Mouse (Mus musculus) bone marrow, adult 2 months (tissue): ENCODE data around the gene 1700123O20Rik. TPM values are rescaled to one million over a fixed set of nuclear protein-coding genes. Genes with fewer than 3 reads are reported as not detected.

Experiments
- H3K27ac ChIP-seq: fragments of 200-500 bp; 2 replicates; pipeline ENCODE4 v1.5.1; 2012; ENCODE audit warnings: low read depth, mild to moderate bottlenecking, control low read depth, inconsistent platforms, low read length; ENCODE audit not compliant: control insufficient read depth, poor library complexity, insufficient read depth
- H3K4me1 ChIP-seq: fragments of 200-500 bp; 2 replicates; pipeline ENCODE4 v1.6.1; 2011; ENCODE audit warnings: low read length; ENCODE audit not compliant: control insufficient read depth, insufficient read depth
- H3K4me3 ChIP-seq: fragments of 200-500 bp; replicated peaks from 2 replicates; pipeline ENCODE3; 2011; ENCODE audit warnings: mild to moderate bottlenecking, low read depth, low read length, control low read depth; ENCODE audit not compliant: control insufficient read depth
- CTCF ChIP-seq: fragments of 200-500 bp; IDR thresholded peaks from 2 replicates; pipeline ENCODE4 v1.5.1; 2011; ENCODE audit warnings: low read length, control low read depth; ENCODE audit not compliant: control insufficient read depth, insufficient read depth
- POLR2A ChIP-seq: fragments of 200-500 bp; IDR thresholded peaks from 2 replicates; pipeline ENCODE4 v1.6.1; 2011; ENCODE audit warnings: low read depth, mild to moderate bottlenecking, control low read depth, low read length, borderline replicate concordance; ENCODE audit not compliant: control insufficient read depth
- WGBS: fragments of 180-500 bp; shearing (Covaris S2); methylation state at CpG from one replicate; pipeline ENCODE4 v1.1.7; 2018; 5-methylcytosine and 5-hydroxymethylcytosine counted together
- polyA plus RNA-seq: library from polyadenylated mRNA; stranded (reverse); fragments of >200 nt; gene quantifications from 2 replicates; pipeline ENCODE4 v1.2.4, GENCODE M21; 2011; ENCODE audit warnings: low replicate concordance; ENCODE audit not compliant: missing spikeins, insufficient read depth, insufficient read length

The 1700123O20Rik gene
- polyA plus RNA-seq, 1 experiment: 35.0 TPM

DNA sequence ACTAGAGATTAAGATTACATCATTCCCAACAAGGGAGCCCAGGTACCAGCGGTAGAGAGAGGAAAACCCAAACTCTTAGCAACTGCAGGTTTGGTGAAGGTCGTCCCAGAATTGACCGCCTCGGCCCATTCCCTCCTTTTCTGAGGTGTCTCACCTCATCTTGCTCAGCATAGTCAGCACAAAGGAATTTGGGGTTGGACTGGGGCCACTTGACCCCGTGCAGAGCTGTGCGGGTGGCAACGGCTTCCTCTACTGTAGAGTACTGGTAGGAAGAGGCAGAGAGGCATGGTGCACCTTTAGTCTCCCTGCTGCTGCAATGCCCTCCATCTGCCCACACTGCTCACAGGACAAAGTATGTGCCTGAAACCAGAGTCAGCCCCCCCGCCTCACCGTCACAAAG lies 41.7 kb upstream of the 1700123O20Rik start:
- TF ChIP-seq CTCF (no peak), POLR2A (no peak)
- no peak overlapping the region for H3K4me3 ChIP-seq
- H3K4me1 ChIP-seq: peaks cover 2% of the 10 kb centered on the region; the same call in 1 of the 2 replicates
- 96% methylated on average over 9 of the region's 9 CpGs for WGBS
- H3K27ac ChIP-seq: no peak overlapping the region

DNA sequence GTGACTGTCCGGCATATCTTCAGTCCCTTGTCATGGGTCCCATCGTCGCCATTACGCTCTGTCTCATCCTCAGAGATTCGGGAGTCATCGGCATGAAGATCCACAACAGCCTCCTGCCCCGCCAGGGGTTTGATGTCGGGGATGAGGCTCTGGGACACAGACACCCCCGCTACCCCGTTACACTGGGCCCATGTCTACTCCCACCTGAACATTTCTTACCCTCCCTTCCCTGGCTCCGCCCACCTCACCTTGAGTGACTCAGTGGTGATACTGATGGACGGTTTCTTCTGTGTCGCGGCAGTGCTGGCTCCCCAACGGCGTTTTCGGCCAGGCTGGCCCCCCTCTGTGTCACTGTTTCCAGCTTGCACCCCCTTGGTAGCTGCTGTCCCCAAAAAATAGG lies 39.6 kb upstream of the 1700123O20Rik start:
- Histone ChIP-seq H3K27ac (no peak overlapping the region), H3K4me1 (no peaks in the 10 kb centered on the region), H3K4me3 (no peak overlapping the region)
- 94% methylated on average over 17 of the region's 17 CpGs for WGBS
- TF ChIP-seq POLR2A (no peak), CTCF (no peak)

DNA sequence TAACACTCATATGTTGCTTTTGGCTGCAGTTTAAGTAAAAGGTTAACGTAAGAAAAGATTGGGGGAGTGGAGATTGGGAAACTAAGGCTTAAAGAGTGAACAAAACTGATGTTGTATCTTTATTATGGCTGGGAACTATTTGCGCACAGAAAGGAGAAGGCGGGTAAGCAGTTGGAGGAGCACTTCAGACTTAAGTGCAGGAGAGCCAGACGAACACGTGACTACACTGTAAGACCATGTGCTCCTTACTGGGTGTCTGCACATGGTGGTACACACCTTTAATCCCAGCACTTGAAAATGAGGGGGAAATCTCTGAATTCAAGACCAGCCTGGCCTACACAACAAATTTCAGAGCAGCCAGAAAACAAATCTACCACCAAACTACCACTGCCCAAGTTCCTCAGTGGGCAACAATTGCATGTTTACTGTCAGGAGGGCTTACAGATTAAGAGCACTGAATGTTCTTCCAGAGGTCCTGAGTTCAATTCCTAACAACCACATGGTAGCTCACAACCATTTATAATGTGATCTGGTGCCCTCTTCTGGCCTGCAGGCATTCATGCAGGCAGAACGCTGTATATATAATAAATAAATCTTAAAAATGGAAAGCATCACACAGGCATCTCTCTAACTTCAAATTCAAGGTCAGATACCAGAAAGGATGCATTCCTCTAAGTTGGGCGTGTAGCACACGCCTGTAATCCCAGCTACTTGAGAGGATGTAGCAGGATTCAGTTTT lies 38.9 kb upstream of the 1700123O20Rik start:
- TF ChIP-seq POLR2A: no peak
- TF ChIP-seq CTCF: no peak
- no peak overlapping the region for H3K4me3 ChIP-seq
- no peaks in the 10 kb centered on the region for H3K4me1 ChIP-seq
- WGBS: 94% methylated on average over 8 of the region's 8 CpGs
- H3K27ac ChIP-seq: no peak overlapping the region

DNA sequence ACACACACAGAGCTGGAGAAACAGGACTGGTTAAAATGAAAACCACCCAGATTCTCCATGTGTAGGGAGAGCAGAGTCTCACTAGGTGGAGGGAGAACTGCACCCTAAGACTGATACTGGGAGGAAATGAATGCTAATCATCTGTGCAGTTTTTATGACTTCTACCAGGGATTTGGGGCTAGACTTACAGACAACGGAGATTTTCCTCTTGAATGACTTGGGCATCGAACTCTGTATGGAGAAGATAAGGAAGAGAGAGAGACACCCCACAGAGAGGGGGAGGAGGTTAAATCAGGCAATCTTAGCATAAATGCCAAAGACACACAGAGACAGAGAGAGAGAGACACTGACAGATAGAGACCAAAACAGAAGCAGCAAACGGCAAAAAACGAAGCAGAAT lies 38.1 kb upstream of the 1700123O20Rik start:
- WGBS: 58% methylated on average over 4 of the region's 4 CpGs
- Histone ChIP-seq H3K4me1 (no peaks in the 10 kb centered on the region), H3K27ac (no peak overlapping the region), H3K4me3 (no peak overlapping the region)
- TF ChIP-seq CTCF (no peak), POLR2A (no peak)

DNA sequence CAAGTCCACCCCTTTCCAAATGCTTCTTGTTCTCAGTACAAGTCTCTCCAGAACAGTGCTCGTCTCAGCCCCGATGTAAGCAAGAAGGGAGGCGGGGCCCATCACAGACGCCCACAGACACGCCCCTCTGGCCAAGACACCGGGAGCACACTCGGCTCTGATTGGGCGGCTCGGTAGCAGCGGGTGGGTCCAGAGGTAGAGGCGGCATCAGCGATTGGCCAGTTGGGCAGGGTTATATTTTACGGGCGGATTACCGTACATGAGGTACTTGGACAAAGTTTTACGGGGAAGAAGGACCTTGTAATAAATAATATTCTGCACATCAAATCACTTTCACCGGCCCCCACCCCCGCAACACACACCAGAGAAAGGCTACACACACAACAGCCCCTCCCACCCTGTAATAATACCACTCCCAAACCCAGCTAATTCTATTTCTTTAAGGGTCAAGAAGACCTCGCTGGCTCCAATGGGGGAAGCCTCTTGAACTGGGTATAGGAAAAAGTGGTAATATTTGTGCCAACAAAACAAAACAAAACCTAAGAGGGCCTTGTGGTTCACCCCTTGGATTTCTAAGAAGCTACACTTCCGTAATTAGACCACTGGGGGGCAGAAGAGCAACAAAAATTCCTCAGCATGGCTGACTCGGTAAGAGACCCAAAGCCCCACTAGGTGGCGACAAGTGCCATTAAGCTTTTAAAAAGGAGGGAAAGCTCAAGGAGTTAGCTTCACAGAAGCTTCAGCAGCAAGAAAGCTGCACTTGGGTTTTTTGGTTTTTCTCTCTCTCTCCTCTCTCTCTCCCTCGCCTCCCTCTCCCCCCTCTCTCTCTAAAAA lies 35.2 kb upstream of the 1700123O20Rik start:
- Histone ChIP-seq H3K4me3 (no peak overlapping the region), H3K4me1 (no peaks in the 10 kb centered on the region), H3K27ac (no peak overlapping the region)
- TF ChIP-seq CTCF: peak; percentile 93
- TF ChIP-seq POLR2A: no peak
- WGBS: 60% methylated on average over 23 of the region's 23 CpGs

DNA sequence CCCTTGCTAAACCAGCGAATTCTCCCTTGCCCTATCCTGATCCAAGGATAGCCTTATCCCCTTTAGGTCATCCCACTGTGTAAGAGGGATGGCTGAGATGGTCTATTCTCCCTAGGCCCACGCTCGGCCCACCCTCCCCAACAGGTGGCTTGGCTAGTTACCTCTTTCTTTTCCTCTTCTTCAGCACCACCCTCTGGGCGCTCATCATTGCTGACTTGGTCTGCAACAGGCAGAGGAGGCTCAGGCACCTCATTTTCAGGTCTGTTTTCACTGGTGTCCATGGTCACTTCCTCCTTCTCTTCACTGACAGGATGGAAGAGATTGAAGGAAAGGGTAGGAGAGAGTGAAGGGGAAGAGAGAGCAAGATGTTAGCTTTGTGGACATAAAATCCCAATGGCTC lies 34.5 kb upstream of the 1700123O20Rik start:
- Histone ChIP-seq H3K4me3 (no peak overlapping the region), H3K27ac (no peak overlapping the region), H3K4me1 (no peaks in the 10 kb centered on the region)
- WGBS: 76% methylated on average over 4 of the region's 4 CpGs
- TF ChIP-seq CTCF (no peak), POLR2A (no peak)

DNA sequence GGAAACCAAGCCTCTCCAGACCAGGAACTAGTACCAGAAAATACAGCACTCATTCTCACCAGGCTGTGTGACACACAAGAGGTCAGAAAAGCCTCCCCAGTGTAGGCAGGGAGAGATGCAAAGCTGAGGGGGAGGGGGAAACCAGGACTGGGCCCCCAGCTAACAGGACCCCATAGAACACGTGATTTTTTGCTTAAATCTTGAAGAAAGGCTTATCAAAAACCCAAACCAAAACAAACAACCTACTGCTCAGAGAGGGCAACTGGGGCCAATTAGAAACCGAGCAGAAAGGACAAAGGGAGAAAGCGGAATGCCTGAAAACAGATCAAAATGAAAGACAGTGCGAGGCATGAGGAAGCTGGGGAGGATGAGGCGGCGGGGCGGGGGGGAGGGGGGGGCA lies 33.2 kb upstream of the 1700123O20Rik start:
- no peaks in the 10 kb centered on the region for H3K4me1 ChIP-seq
- no peak for TF ChIP-seq POLR2A
- H3K4me3 ChIP-seq: no peak overlapping the region
- no peak overlapping the region for H3K27ac ChIP-seq
- 2% methylated on average over 7 of the region's 7 CpGs for WGBS

GRCm38 (mm10) chr14:54653496-54653895 lies 32.5 kb upstream of the 1700123O20Rik start:
- TF ChIP-seq POLR2A: peak; percentile 67; the same call in 1 of the 2 replicates
- no peak for TF ChIP-seq CTCF
- Histone ChIP-seq H3K27ac (peak overlapping the region; percentile 67), H3K4me3 (peak overlapping the region; percentile 80), H3K4me1 (no peaks in the 10 kb centered on the region)
- 3% methylated on average over 12 of the region's 12 CpGs for WGBS
